Mouse (Mus musculus) myocyte (in vitro differentiated cells): ENCODE measurements around the gene 1700020D05Rik.

Source experiments
- MAX ChIP-seq: IDR thresholded peaks from one replicate; pipeline ENCODE4 v1.6.1; 2011; ENCODE audit warnings: low read depth, mild to moderate bottlenecking, control low read depth
- MYOG ChIP-seq, 3 experiments: IDR thresholded peaks; one replicate each; pipeline ENCODE4 v1.6.1; 2011; ENCODE audit warnings: control low read depth in 2 of 3, low read depth in 2 of 3, mild to moderate bottlenecking in 2 of 3; ENCODE audit not compliant: insufficient read length in 2 of 3, control insufficient read depth in 1 of 3, insufficient read depth in 1 of 3
- POLR2A ChIP-seq: IDR thresholded peaks from one replicate; pipeline ENCODE4 v1.6.1; 2011; ENCODE audit warnings: low read depth, mild to moderate bottlenecking, control low read depth, moderate library complexity; ENCODE audit not compliant: insufficient read length
- TCF12 ChIP-seq: IDR thresholded peaks from one replicate; pipeline ENCODE4 v1.6.1; 2011; ENCODE audit warnings: mild to moderate bottlenecking, control low read depth; ENCODE audit not compliant: poor library complexity, insufficient read depth, severe bottlenecking
- TCF3 ChIP-seq: IDR thresholded peaks from one replicate; pipeline ENCODE4 v1.6.1; 2011; ENCODE audit warnings: low read depth, control low read depth; ENCODE audit not compliant: insufficient read length
- USF1 ChIP-seq: IDR thresholded peaks from one replicate; pipeline ENCODE4 v1.6.1; 2011; ENCODE audit warnings: low read depth, mild to moderate bottlenecking, control low read depth, moderate library complexity

GRCm38 (mm10) chr19:5465037-5465436, 38.5 kb downstream of the 1700020D05Rik start:
- TF ChIP-seq MAX (no peak), USF1 (no peak), POLR2A (no peak), MYOG (IDR thresholded peaks at IDR 0.05; ENCODE audit: control insufficient read depth in 1 of 3, insufficient read depth in 1 of 3, insufficient read length in 2 of 3, low read depth in 2 of 3) (no peak), TCF3 (no peak), TCF12 (no peak)
